Mouse (Mus musculus) MEL (cell line): ENCODE data around the gene Ramp3. TPM values are rescaled to one million over a fixed set of nuclear protein-coding genes. Genes with fewer than 3 reads are reported as not detected.
A peak's percentile ranks its signal among the peaks of the same experiment; 100 is the strongest.

Experiments used
- DNase-seq: peaks from one replicate; pipeline ENCODE4 v3.0.0; 2011; ENCODE audit warnings: low read depth, low spot score
- H3K27ac ChIP-seq: 2 replicates; pipeline ENCODE4 v1.5.1; 2012; ENCODE audit warnings: low read depth, mild to moderate bottlenecking, control low read depth, low read length, moderate library complexity; ENCODE audit not compliant: control insufficient read depth
- H3K27me3 ChIP-seq, 2 experiments: fragments of 150-350 bp in 1 of 2; sonication (generic) in 1 of 2; 2 replicates each; pipeline ENCODE4 v1.6.1; 2012; ENCODE audit warnings: low read length in 2 of 2, mild to moderate bottlenecking in 2 of 2, improper control_type of control experiment in 1 of 2, moderate library complexity in 1 of 2; ENCODE audit not compliant: insufficient read depth in 2 of 2, control insufficient read depth in 1 of 2
- H3K36me3 ChIP-seq, 2 experiments: 2 replicates each; pipeline ENCODE4 v1.6.1; 2012 to 2014; ENCODE audit warnings: low read length in 2 of 2, improper control_type of control experiment in 1 of 2, inconsistent platforms in 1 of 2, mild to moderate bottlenecking in 1 of 2; ENCODE audit not compliant: insufficient read depth in 2 of 2, control insufficient read depth in 1 of 2
- H3K4me1 ChIP-seq, 2 experiments: fragments of 150-350 bp in 1 of 2; sonication (generic) in 1 of 2; 2 replicates each; pipeline ENCODE4 v1.6.1; 2012; ENCODE audit warnings: low read length in 2 of 2, improper control_type of control experiment in 1 of 2, mild to moderate bottlenecking in 1 of 2; ENCODE audit not compliant: insufficient read depth in 2 of 2, control insufficient read depth in 1 of 2
- H3K4me3 ChIP-seq, 2 experiments: fragments of 150-350 bp in 1 of 2; sonication (generic) in 1 of 2; 2 replicates each; pipeline ENCODE4 v1.5.1; 2012; ENCODE audit warnings: low read depth in 2 of 2, low read length in 2 of 2, mild to moderate bottlenecking in 2 of 2, moderate library complexity in 2 of 2, control low read depth in 1 of 2, improper control_type of control experiment in 1 of 2; ENCODE audit not compliant: control insufficient read depth in 1 of 2, insufficient read depth in 1 of 2
- H3K79me2 ChIP-seq: 2 replicates; pipeline ENCODE4 v1.6.1; 2012; ENCODE audit warnings: mild to moderate bottlenecking, low read length, moderate library complexity; ENCODE audit not compliant: control insufficient read depth, poor library complexity, insufficient read depth
- H3K9ac ChIP-seq: 2 replicates; pipeline ENCODE4 v1.6.1; 2012; ENCODE audit warnings: low read depth, mild to moderate bottlenecking, control low read depth, low read length, moderate library complexity; ENCODE audit not compliant: control insufficient read depth, poor library complexity, severe bottlenecking
- H3K9me3 ChIP-seq: fragments of 150-350 bp; sonication (generic); replicated peaks from 2 replicates; pipeline ENCODE4 v1.6.1; 2012; ENCODE audit warnings: mild to moderate bottlenecking, low read length, improper control_type of control experiment, moderate library complexity; ENCODE audit not compliant: insufficient read depth
- BHLHE40 ChIP-seq: IDR thresholded peaks from 2 replicates; pipeline ENCODE4 v1.6.1; 2012; ENCODE audit warnings: low read depth, mild to moderate bottlenecking, inconsistent platforms, low read length, improper control_type of control experiment, borderline replicate concordance
- CTCF ChIP-seq, 3 experiments: IDR thresholded peaks in 2 of 3; conservative IDR thresholded peaks in 1 of 3; 2 replicates each; pipeline ENCODE4 v1.5.1; 2011 to 2012; ENCODE audit warnings: low read length in 3 of 3, low read depth in 2 of 3, mild to moderate bottlenecking in 2 of 3, improper control_type of control experiment in 1 of 3, inconsistent platforms in 1 of 3, mixed read lengths in 1 of 3, moderate library complexity in 1 of 3; ENCODE audit not compliant: control insufficient read depth in 1 of 3, insufficient read depth in 1 of 3, poor library complexity in 1 of 3, severe bottlenecking in 1 of 3
- ELF1 ChIP-seq: IDR thresholded peaks from 2 replicates; pipeline ENCODE4 v1.6.1; 2014; ENCODE audit warnings: low read depth, mild to moderate bottlenecking, inconsistent platforms, low read length, improper control_type of control experiment, moderate library complexity
- GATA1 ChIP-seq: IDR thresholded peaks from 2 replicates; pipeline ENCODE4 v1.6.1; 2011; ENCODE audit warnings: low read depth, low read length, improper control_type of control experiment
- HCFC1 ChIP-seq: IDR thresholded peaks from 2 replicates; pipeline ENCODE4 v1.6.1; 2012; ENCODE audit warnings: low read depth, mild to moderate bottlenecking, inconsistent platforms, low read length, improper control_type of control experiment, moderate library complexity
- MAFK ChIP-seq: IDR thresholded peaks from 2 replicates; pipeline ENCODE4 v1.6.1; 2011; ENCODE audit warnings: low read depth, mild to moderate bottlenecking, low read length, improper control_type of control experiment, borderline replicate concordance
- MEF2A ChIP-seq: IDR thresholded peaks from 2 replicates; pipeline ENCODE4 v1.6.1; 2014; ENCODE audit warnings: low read depth, mild to moderate bottlenecking, inconsistent platforms, low read length, improper control_type of control experiment; ENCODE audit not compliant: poor library complexity, insufficient replicate concordance, severe bottlenecking; ENCODE audit errors: extremely low read depth
- MYC ChIP-seq: IDR thresholded peaks from 2 replicates; pipeline ENCODE4 v1.6.1; 2011; ENCODE audit warnings: low read depth, mild to moderate bottlenecking, low read length, improper control_type of control experiment, moderate library complexity
- RAD21 ChIP-seq: IDR thresholded peaks from 2 replicates; pipeline ENCODE4 v1.6.1; 2011; ENCODE audit warnings: mild to moderate bottlenecking, low read depth, low read length, improper control_type of control experiment
- RCOR1 ChIP-seq: IDR thresholded peaks from 2 replicates; pipeline ENCODE4 v1.6.1; 2012; ENCODE audit warnings: low read depth, mild to moderate bottlenecking, inconsistent platforms, low read length, improper control_type of control experiment
- SIN3A ChIP-seq: IDR thresholded peaks from 2 replicates; pipeline ENCODE4 v1.6.1; 2012; ENCODE audit warnings: low read length, improper control_type of control experiment, inconsistent platforms
- SMC3 ChIP-seq: IDR thresholded peaks from 2 replicates; pipeline ENCODE4 v1.6.1; 2011; ENCODE audit warnings: low read depth, low read length, improper control_type of control experiment
- TBP ChIP-seq: IDR thresholded peaks from 2 replicates; pipeline ENCODE4 v1.8.0; 2011; ENCODE audit warnings: low read depth, low read length, improper control_type of control experiment
- ZC3H11A ChIP-seq: IDR thresholded peaks from 2 replicates; pipeline ENCODE4 v1.6.1; 2012; ENCODE audit warnings: low read depth, mild to moderate bottlenecking, inconsistent platforms, low read length, improper control_type of control experiment
- ZMIZ1 ChIP-seq: IDR thresholded peaks from 2 replicates; pipeline ENCODE4 v1.6.1; 2012; ENCODE audit warnings: low read depth, mild to moderate bottlenecking, inconsistent platforms, low read length, improper control_type of control experiment, moderate library complexity
- ZNF384 ChIP-seq: IDR thresholded peaks from 2 replicates; pipeline ENCODE4 v1.6.1; 2012; ENCODE audit warnings: low read depth, mild to moderate bottlenecking, inconsistent platforms, low read length, improper control_type of control experiment
- polyA plus RNA-seq, 2 experiments: library from polyadenylated mRNA; stranded (reverse) in 1 of 2; unstranded in 1 of 2; fragments of >175 nt in 1 of 2; fragments of >200 nt in 1 of 2; gene quantifications; 2 replicates each; pipeline versions ENCODE4 v1.2.1 to v1.2.4; 2012; ENCODE audit warnings: low replicate concordance in 2 of 2, low read depth in 1 of 2; ENCODE audit not compliant: insufficient read length in 2 of 2, insufficient read depth in 1 of 2, missing spikeins in 1 of 2
- total RNA-seq: library from RNA; depleted of rRNA; stranded (reverse); fragments of 300-350 nt; gene quantifications from 2 replicates; pipeline ENCODE4 v1.2.3, GENCODE M21; 2012

The Ramp3 gene
- total and polyA plus RNA-seq, 3 experiments = not detected

DNA sequence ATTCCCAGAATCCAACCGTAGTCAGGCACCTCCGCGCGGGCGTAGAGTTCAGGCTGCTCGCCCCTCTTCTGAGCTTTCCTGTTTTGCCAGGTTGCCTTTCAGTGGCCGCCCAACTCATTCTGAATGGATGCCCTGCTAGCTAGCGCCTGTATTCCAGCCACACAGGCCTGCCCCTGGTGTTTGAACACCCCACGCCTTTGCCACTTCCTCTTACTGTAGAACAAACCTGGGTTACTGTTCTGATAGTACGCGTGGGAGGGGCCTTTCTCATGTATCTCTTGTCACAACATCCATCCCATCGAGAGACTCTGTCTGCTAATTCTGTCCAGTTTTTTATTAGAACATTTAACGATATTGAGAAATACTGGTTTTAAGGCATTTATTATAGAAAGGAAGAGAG, 48.5 kb downstream of the Ramp3 start:
- Histone ChIP-seq H3K9ac (no peak overlapping the region), H3K27me3 (no peaks in the 10 kb centered on the region), H3K36me3 (no peaks in the 10 kb centered on the region), H3K4me3 (no peak overlapping the region), H3K79me2 (no peaks in the 10 kb centered on the region), H3K9me3 (no peaks in the 10 kb centered on the region), H3K27ac (no peak overlapping the region), H3K4me1 (no peaks in the 10 kb centered on the region)
- no peak for TF ChIP-seq SMC3
- TF ChIP-seq GATA1 = no peak
- TF ChIP-seq MEF2A = no peak
- no peak for TF ChIP-seq CTCF (IDR thresholded peaks at IDR 0.05 in 2 of 3, conservative IDR thresholded peaks at IDR 0.05 in 1 of 3; ENCODE audit: control insufficient read depth in 1 of 3, insufficient read depth in 1 of 3, low read depth in 2 of 3, low read length in 3 of 3, poor library complexity in 1 of 3, severe bottlenecking in 1 of 3)
- TF ChIP-seq MYC = no peak
- no peak for TF ChIP-seq MAFK
- no peak for TF ChIP-seq ELF1
- TF ChIP-seq HCFC1 = no peak
- TF ChIP-seq ZNF384 = no peak
- TF ChIP-seq ZMIZ1 = no peak
- DNase-seq = no peak

DNA sequence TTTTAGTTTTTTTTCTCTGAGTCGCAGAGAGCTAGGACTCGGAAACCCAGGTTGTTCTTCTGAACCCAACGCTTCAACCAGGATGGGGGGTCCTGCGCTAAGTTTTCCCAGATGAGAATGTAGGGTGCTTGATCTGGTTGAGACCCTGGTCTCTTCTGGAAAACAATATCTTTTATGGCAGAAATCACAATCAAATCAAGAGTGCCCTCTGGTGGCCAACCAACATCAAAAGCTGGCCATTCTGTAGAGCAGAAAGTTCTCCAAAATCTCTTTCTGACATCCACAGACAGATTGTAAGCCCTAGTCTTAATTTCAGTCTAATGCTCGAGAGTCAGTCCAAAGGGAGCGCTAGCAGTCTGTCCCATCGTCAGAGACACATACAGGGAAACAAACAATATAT, 50.1 kb downstream of the Ramp3 start:
- no peaks in the 10 kb centered on the region for H3K36me3 ChIP-seq
- H3K27me3 ChIP-seq = no peaks in the 10 kb centered on the region
- no peaks in the 10 kb centered on the region for H3K79me2 ChIP-seq
- H3K27ac ChIP-seq = no peak overlapping the region
- TF ChIP-seq ZC3H11A (no peak), SIN3A (no peak), RAD21 (peak; percentile 29), SMC3 (peak; percentile 41), TBP (no peak), RCOR1 (no peak), CTCF (IDR thresholded peaks at IDR 0.05 in 2 of 3, conservative IDR thresholded peaks at IDR 0.05 in 1 of 3; ENCODE audit: control insufficient read depth in 1 of 3, insufficient read depth in 1 of 3, low read depth in 2 of 3, low read length in 3 of 3, poor library complexity in 1 of 3, severe bottlenecking in 1 of 3) (peak in 2 of 3 experiments; percentile 11 to 28; a peak in 2 of 6 replicates), BHLHE40 (no peak)
- no peak overlapping the region for H3K4me3 ChIP-seq
- no peaks in the 10 kb centered on the region for H3K4me1 ChIP-seq
- no peak for DNase-seq
- H3K9me3 ChIP-seq = no peaks in the 10 kb centered on the region
- no peak overlapping the region for H3K9ac ChIP-seq
